Mouse (Mus musculus) stomach, embryonic 14.5 days (tissue): ENCODE data around the gene Il17rb. TPM values are rescaled to one million over a fixed set of nuclear protein-coding genes. Genes with fewer than 3 reads are reported as not detected.

Experiments used
- ATAC-seq: fragments of 200-750 bp; cut with Nextera tagmentation; 2 replicates; pipeline ENCODE4 v1.8.0; 2017; ENCODE audit warnings: low read depth, moderate TSS enrichment; ENCODE audit not compliant: insufficient number of reproducible peaks, insufficient read depth, low FRiP score
- H3K27ac ChIP-seq: fragments of 300-500 bp; sonication (generic); 2 replicates; pipeline ENCODE4 v1.5.1; 2014; ENCODE audit warnings: mild to moderate bottlenecking, low read length, moderate library complexity, mixed read lengths
- H3K27me3 ChIP-seq: fragments of 300-500 bp; sonication (generic); 2 replicates; pipeline ENCODE4 v1.6.1; 2014; ENCODE audit warnings: low read length, control low read depth, mixed read lengths; ENCODE audit not compliant: control insufficient read depth, insufficient read depth
- H3K36me3 ChIP-seq: fragments of 300-500 bp; sonication (generic); 2 replicates; pipeline ENCODE4 v1.6.1; 2014; ENCODE audit warnings: mild to moderate bottlenecking, control low read depth, low read length, moderate library complexity, mixed read lengths; ENCODE audit not compliant: control insufficient read depth, insufficient read depth
- H3K4me1 ChIP-seq: fragments of 300-500 bp; sonication (generic); 2 replicates; pipeline ENCODE4 v1.6.1; 2014; ENCODE audit warnings: low read length, control low read depth, mixed read lengths; ENCODE audit not compliant: control insufficient read depth, insufficient read depth
- H3K4me2 ChIP-seq: fragments of 300-500 bp; sonication (generic); replicated peaks from 2 replicates; pipeline ENCODE4 v1.6.1; 2014; ENCODE audit warnings: low read depth, low read length, control low read depth
- H3K4me3 ChIP-seq: fragments of 300-500 bp; sonication (generic); 2 replicates; pipeline ENCODE4 v1.5.1; 2014; ENCODE audit warnings: low read depth, low read length, control low read depth
- H3K9ac ChIP-seq: fragments of 300-500 bp; sonication (generic); replicated peaks from 2 replicates; pipeline ENCODE4 v1.6.1; 2014; ENCODE audit warnings: low read depth, mild to moderate bottlenecking, control low read depth, low read length, moderate library complexity, mixed read lengths
- H3K9me3 ChIP-seq: fragments of 300-500 bp; sonication (generic); 2 replicates; pipeline ENCODE4 v1.6.1; 2016; ENCODE audit warnings: low read depth, low read length, control low read depth; ENCODE audit not compliant: control insufficient read depth
- WGBS: fragments of 180-500 bp; shearing (Covaris S2); extraction: QIAGEN DNeasy Blood & Tissue Kit; methylation state at CpG from one replicate; pipeline ENCODE4 v1.1.7; 2014; 5-methylcytosine and 5-hydroxymethylcytosine counted together
- polyA plus RNA-seq: library from polyadenylated mRNA; unstranded; fragments of >200 nt; fragmentation: Nextera tagmentation; extraction: Ambion mirVana; gene quantifications from 2 replicates; pipeline ENCODE4 v1.2.1, GENCODE M21; 2014

Il17rb gene
- polyA plus RNA-seq, result 0.94 and 1.1 TPM in 2 replicates

- Histone ChIP-seq H3K27me3 (0 out of 2 replicates have a peak, but pooled peaks cover 2% of the 10 kb centered on the region), H3K9ac (0 out of 2 replicates have a peak within 1 kb of the TSS, but pooled peaks have one; percentile 18), H3K9me3 (no peaks in the 10 kb centered on the region), H3K36me3 (no peaks in the 10 kb centered on the region), H3K4me3 (peak within 1 kb of the TSS; percentile 35), H3K4me2 (peak within 1 kb of the TSS; percentile 87), H3K4me1 (peaks cover 5% of the 10 kb centered on the region; the same call in 1 of the 2 replicates), H3K27ac (no peak within 1 kb of the TSS)
- WGBS, result 8% methylated on average over 54 of the region's 54 CpGs
- peak; percentile 85 for ATAC-seq
These were observed at the start of gene Il17rb, which contains the start of gene Chdh for GRCm38 (mm10) chr14:30008733-30009575. Gene Il17rb, minus strand, starts transcription at chr14:30008896. Gene Chdh, plus strand, starts transcription at chr14:30009023.

GRCm38 (mm10) chr14:30056031-30056766 is 47.5 kb upstream of the Il17rb start:
- Histone ChIP-seq H3K4me1 (peaks cover 14% of the 10 kb centered on the region; the same call in 1 of the 2 replicates), H3K4me3 (no peak overlapping the region), H3K9me3 (no peaks in the 10 kb centered on the region), H3K4me2 (0 out of 2 replicates have a peak overlapping the region, but pooled peaks have one; percentile 10), H3K9ac (no peak overlapping the region), H3K36me3 (no peaks in the 10 kb centered on the region), H3K27ac (peak overlapping the region; percentile 69), H3K27me3 (no peaks in the 10 kb centered on the region)
- peak; percentile 68; the same call in 1 of the 2 replicates for ATAC-seq
- WGBS, result 48% methylated on average over 13 of the region's 13 CpGs

- no peak for ATAC-seq
- H3K4me1 ChIP-seq, result peaks cover 14% of the 10 kb centered on the region; the same call in 1 of the 2 replicates
- H3K4me3 ChIP-seq, result no peak overlapping the region
- peak overlapping the region; percentile 21; the same call in 1 of the 2 replicates for H3K27ac ChIP-seq
- 55% methylated on average over 7 of the region's 7 CpGs for WGBS
- no peak overlapping the region for H3K4me2 ChIP-seq
- no peaks in the 10 kb centered on the region for H3K9me3 ChIP-seq
- no peaks in the 10 kb centered on the region for H3K27me3 ChIP-seq
- H3K36me3 ChIP-seq, result no peaks in the 10 kb centered on the region
- H3K9ac ChIP-seq, result no peak overlapping the region
These were observed 46.2 kb upstream of the Il17rb start for GRCm38 (mm10) chr14:30054922-30055321.

GRCm38 (mm10) chr14:30050280-30050679 is 41.6 kb upstream of the Il17rb start:
- no peak overlapping the region for H3K27ac ChIP-seq
- no peak overlapping the region for H3K4me3 ChIP-seq
- no peaks in the 10 kb centered on the region for H3K9me3 ChIP-seq
- no peaks in the 10 kb centered on the region for H3K27me3 ChIP-seq
- H3K9ac ChIP-seq, result no peak overlapping the region
- no peaks in the 10 kb centered on the region for H3K36me3 ChIP-seq
- no peak for ATAC-seq
- no peak overlapping the region for H3K4me2 ChIP-seq
- no peaks in the 10 kb centered on the region for H3K4me1 ChIP-seq
- 91% methylated on average over 8 of the region's 8 CpGs for WGBS

- no peaks in the 10 kb centered on the region for H3K27me3 ChIP-seq
- no peak for ATAC-seq
- H3K27ac ChIP-seq, result no peak overlapping the region
- no peak overlapping the region for H3K4me3 ChIP-seq
- H3K9me3 ChIP-seq, result no peaks in the 10 kb centered on the region
- no peak overlapping the region for H3K9ac ChIP-seq
- no peaks in the 10 kb centered on the region for H3K4me1 ChIP-seq
- WGBS, result 81% methylated on average over 3 of the region's 3 CpGs
- no peaks in the 10 kb centered on the region; the same call in 1 of the 2 replicates for H3K36me3 ChIP-seq
- H3K4me2 ChIP-seq, result no peak overlapping the region
These were observed 39.4 kb upstream of the Il17rb start for GRCm38 (mm10) chr14:30048049-30048448.

- H3K4me1 ChIP-seq, result no peaks in the 10 kb centered on the region
- H3K9ac ChIP-seq, result no peak overlapping the region
- H3K9me3 ChIP-seq, result no peaks in the 10 kb centered on the region
- no peak overlapping the region for H3K4me2 ChIP-seq
- H3K27ac ChIP-seq, result no peak overlapping the region
- no peaks in the 10 kb centered on the region for H3K27me3 ChIP-seq
- WGBS, result 82% methylated on average over 4 of the region's 4 CpGs
- no peak for ATAC-seq
- H3K36me3 ChIP-seq, result peaks cover 5% of the 10 kb centered on the region; the same call in 1 of the 2 replicates
- H3K4me3 ChIP-seq, result no peak overlapping the region
These were observed 38.3 kb upstream of the Il17rb start for GRCm38 (mm10) chr14:30046976-30047375.

GRCm38 (mm10) chr14:30045704-30046220 is 37.1 kb upstream of the Il17rb start:
- Histone ChIP-seq H3K4me3 (no peak overlapping the region), H3K9me3 (no peaks in the 10 kb centered on the region), H3K27me3 (no peaks in the 10 kb centered on the region), H3K4me2 (no peak overlapping the region), H3K9ac (no peak overlapping the region), H3K27ac (no peak overlapping the region), H3K36me3 (peaks cover 5% of the 10 kb centered on the region; the same call in 1 of the 2 replicates), H3K4me1 (no peaks in the 10 kb centered on the region)
- WGBS, result 71% methylated on average over 8 of the region's 8 CpGs
- ATAC-seq, result no peak

GRCm38 (mm10) chr14:30045239-30045638 is 36.5 kb upstream of the Il17rb start:
- 73% methylated on average over 10 of the region's 10 CpGs for WGBS
- Histone ChIP-seq H3K4me1 (no peaks in the 10 kb centered on the region), H3K27ac (no peak overlapping the region), H3K4me3 (no peak overlapping the region), H3K9me3 (no peaks in the 10 kb centered on the region), H3K36me3 (peaks cover 5% of the 10 kb centered on the region; the same call in 1 of the 2 replicates), H3K9ac (no peak overlapping the region), H3K4me2 (no peak overlapping the region), H3K27me3 (no peaks in the 10 kb centered on the region)
- no peak for ATAC-seq
